Mouse (Mus musculus): ENCODE measurements at regions not wholly inside any gene's neighbourhood (a gene's known extent, or its start where the extent isn't known, plus 50 kb on each side); places are given as distances from the start of the nearest gene placed in this dataset.

- no peak for DNase-seq
Measured at GRCm38 (mm10) chr16:86124182-86124581, 222.6 kb upstream of the Adamts5 start.

- DNase-seq, result no peak
Measured at GRCm38 (mm10) chr16:86122936-86123335, 221.3 kb upstream of the Adamts5 start.

- no peak for DNase-seq
Measured at GRCm38 (mm10) chr16:86117959-86118358, 216.3 kb upstream of the Adamts5 start.

DNA sequence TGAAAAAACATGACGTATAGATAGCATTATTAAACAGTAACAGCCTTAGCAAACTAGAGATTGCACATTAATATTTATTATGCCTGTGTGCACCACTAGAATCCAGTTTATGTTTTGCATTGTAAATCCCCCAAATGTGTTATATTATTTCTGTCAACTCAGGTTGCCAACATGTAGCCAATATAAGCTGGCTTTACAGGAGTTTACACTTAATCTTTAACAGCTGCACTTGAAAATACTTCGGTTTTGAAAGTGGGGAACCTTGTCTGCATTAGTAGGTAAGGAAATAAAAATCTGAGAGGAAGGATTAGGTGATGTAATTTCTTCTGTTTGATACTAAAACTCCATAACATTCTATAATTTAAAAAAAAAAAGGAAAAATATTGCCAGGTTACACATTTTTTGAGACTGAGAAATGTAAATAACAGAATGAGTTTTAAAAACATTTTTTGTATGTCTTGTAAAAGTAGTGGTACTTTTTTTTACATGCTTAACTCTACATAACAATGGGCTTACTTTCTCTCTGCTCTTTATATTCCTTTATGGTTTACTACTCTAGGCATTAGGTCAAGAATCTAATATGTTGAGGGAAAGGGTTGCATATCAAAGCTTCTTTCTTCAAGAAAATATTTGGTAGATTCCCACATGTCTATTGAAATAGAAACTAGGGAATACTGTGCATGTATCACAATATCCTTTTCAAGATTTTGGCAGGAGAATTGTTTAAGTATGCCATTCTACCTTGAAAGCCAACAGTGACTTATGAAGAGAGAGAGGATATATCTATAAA lies 214.2 kb upstream of the Adamts5 start:
- DNase-seq, result no peak

- peak; percentile 2 for DNase-seq
Measured at GRCm38 (mm10) chr16:86094461-86094860, 192.8 kb upstream of the Adamts5 start.

GRCm38 (mm10) chr16:86090175-86090574 lies 188.5 kb upstream of the Adamts5 start:
- no peak for DNase-seq

DNA sequence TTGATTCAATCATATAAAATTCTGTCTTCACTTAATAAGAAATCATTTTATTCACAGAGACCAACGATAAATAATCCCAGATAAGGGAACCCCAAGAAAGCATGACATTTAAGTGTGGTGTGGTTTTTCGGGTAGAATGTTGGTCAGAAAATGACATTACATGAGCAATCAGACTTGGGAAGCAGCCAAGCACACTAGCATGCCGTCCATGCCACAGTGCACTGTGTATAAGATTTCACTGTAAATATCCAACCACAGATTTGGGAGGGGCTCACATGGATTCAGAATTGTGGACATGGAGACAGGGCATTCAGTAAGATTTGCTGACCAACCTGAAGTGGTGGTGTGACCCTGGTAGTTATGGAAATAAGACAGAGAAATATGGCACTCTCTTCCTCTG lies 185.8 kb upstream of the Adamts5 start:
- DNase-seq, result no peak

GRCm38 (mm10) chr16:86067628-86068364 lies 166.2 kb upstream of the Adamts5 start:
- DNase-seq, result no peak

DNA sequence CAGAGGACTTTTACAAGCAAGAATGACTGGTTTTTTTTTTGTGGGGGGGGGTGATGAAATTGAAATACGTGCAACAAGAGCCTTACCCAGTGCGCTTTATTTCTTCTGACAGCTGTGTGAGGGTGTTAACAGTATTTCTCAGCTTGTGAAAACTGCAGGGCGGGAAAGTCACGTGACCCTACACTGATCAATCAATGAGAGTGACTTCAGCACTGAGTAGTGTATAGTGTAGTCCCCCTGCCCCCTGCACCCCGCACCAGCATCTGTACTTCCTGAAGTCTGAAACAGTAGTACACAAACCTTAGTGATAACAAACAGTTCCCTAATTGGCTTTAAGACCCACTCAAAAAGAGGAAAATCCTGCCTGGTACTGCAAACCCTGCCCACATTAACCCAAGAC lies 158.5 kb upstream of the Adamts5 start:
- no peak for DNase-seq

DNA sequence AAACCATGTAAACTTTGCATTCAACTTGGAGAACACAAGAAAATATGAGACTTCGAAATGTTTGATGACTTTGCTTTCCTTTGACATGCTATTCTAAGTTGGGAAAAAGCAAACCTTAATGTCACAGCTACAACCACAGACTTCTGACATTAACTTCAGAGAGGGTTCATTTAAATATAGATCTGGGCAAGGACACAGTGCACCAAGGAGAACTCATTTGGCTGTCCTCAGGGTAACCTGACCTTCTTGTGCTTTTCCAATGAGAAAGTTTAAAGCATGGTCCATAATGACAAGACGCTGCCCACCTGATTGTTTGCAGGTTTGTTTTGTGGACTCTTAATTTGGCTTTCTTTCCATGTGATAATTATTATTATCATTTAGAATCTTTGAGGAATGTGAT lies 143.1 kb upstream of the Adamts5 start:
- no peak for DNase-seq

- DNase-seq, result no peak
Measured at GRCm38 (mm10) chr16:86034772-86035171, 133.1 kb upstream of the Adamts5 start.

DNA sequence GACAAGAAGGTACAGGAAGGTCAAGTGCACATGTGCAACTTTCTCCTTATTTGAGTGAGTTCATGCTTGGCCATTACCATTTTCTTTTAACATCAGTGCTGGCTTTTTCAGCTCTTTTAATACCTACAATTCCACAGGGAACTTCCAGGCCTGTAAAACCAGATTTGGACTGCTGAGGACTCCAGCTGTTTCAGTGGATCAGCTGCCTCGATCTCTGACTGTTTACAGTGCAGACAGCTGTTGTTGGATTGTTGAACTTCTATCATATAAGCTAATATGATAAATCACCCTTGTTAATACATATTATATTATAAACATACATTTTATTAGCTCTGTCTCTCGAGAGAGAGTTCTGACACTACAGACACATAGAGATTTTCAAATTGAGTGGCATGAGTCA lies 126.1 kb upstream of the Adamts5 start:
- DNase-seq, result no peak

GRCm38 (mm10) chr16:86015336-86015735 lies 113.7 kb upstream of the Adamts5 start:
- peak; percentile 35 for DNase-seq

DNA sequence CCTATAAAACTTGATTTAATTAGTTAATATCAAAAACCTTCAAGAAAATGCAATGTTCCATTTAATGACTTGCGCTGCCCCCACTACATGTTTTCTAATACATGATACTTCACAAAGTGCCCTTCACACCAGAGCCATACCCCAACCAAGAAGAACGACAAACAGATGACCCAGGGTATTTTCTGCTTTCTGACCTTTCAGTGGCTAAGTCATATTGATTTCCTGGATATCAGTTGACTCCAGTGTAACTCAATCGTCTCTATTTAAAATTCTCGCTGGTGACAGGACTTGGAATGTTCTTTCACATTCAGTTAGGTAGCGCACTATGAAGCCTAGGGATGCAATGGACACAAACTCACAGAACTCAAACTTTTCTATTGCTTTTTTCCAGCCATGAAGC lies 109.4 kb upstream of the Adamts5 start:
- no peak for DNase-seq

- no peak for DNase-seq
Measured at GRCm38 (mm10) chr16:86009638-86010329, 108.2 kb upstream of the Adamts5 start.

- DNase-seq, result no peak
Measured at GRCm38 (mm10) chr16:86007799-86008198, 106.2 kb upstream of the Adamts5 start.

DNA sequence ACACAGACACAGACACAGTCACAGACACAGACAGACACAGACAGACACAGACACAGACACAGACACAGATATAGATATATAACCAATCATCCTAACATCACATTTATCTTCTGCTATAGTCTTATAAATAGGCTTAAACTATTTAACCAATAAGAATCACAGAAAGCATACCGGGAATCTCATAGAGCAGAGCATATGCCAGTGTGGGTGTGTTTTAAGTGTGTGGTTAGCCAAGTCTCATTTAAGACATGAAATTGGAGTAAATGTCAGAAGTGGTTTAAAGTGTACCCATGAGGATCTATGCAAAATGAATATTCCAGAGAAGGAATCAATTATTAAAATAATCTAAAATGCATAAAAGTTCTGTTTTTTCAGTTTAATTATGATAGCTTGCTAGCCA lies 99.2 kb upstream of the Adamts5 start:
- DNase-seq, result no peak

- no peak for DNase-seq
Measured at GRCm38 (mm10) chr16:85985841-85986240, 84.2 kb upstream of the Adamts5 start.

GRCm38 (mm10) chr16:85977102-85977501 lies 75.5 kb upstream of the Adamts5 start:
- DNase-seq, result no peak

DNA sequence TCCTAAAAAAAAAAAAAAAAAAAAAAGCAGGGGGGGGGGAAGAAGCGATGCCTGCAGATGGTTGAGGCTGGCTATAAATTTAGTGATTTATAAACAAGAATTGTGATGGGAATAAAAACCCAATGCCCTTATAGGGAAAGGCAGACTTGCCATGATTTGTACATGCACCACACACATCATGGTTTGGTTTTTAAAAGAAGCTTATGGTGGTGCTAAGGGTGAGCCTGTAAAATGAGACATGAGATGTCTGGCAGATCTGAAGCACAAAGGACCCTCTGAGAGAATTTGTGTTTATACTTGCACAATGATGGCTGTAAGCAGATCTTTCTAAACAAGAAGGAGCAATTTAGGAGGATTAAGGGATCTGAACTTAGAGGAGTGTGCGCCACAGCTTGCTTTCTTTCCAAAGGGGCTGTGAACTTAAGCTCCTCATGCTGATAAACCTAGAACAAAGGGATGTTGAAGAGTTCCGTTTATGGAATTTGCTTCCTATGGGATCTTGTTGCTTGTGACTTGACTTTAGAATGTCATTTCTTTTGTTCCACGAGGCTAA lies 65.3 kb upstream of the Adamts5 start:
- DNase-seq, result no peak

GRCm38 (mm10) chr16:85966251-85966650 lies 64.6 kb upstream of the Adamts5 start:
- no peak for DNase-seq

GRCm38 (mm10) chr16:85964352-85965210 lies 63.0 kb upstream of the Adamts5 start:
- no peak for DNase-seq
